Mouse (Mus musculus) midbrain, embryonic 14.5 days (tissue): Measurements from ENCODE around the gene Lrch1. TPM values are rescaled to one million over a fixed set of nuclear protein-coding genes. Genes with fewer than 3 reads are reported as not detected.

Experiments
- ATAC-seq: fragments of 200-750 bp; cut with Nextera tagmentation; 2 replicates; pipeline ENCODE4 v1.8.0; 2017; ENCODE audit warnings: moderate number of reproducible peaks, moderate library complexity; ENCODE audit not compliant: low FRiP score, low TSS enrichment
- DNase-seq: peaks from one replicate; pipeline ENCODE4 v3.0.0-alpha.2; 2015
- H3K27ac ChIP-seq: fragments of 300-500 bp; sonication (generic); replicated peaks from 2 replicates; pipeline ENCODE4 v1.5.1; 2014; ENCODE audit warnings: mild to moderate bottlenecking, low read depth, low read length, moderate library complexity
- H3K27me3 ChIP-seq: fragments of 300-500 bp; sonication (generic); 2 replicates; pipeline ENCODE4 v1.6.1; 2014; ENCODE audit warnings: low read length, control low read depth, mixed read lengths; ENCODE audit not compliant: control insufficient read depth, insufficient read depth
- H3K36me3 ChIP-seq: fragments of 300-500 bp; sonication (generic); 2 replicates; pipeline ENCODE4 v1.6.1; 2014; ENCODE audit warnings: low read length, control low read depth; ENCODE audit not compliant: control insufficient read depth, insufficient read depth
- H3K4me1 ChIP-seq: fragments of 300-500 bp; sonication (generic); 2 replicates; pipeline ENCODE4 v1.6.1; 2014; ENCODE audit warnings: mild to moderate bottlenecking, antibody characterized with exemption, low read length, control low read depth; ENCODE audit not compliant: control insufficient read depth, insufficient read depth
- H3K4me2 ChIP-seq: fragments of 300-500 bp; sonication (generic); 2 replicates; pipeline ENCODE4 v1.6.1; 2014; ENCODE audit warnings: mild to moderate bottlenecking, low read length, moderate library complexity
- H3K4me3 ChIP-seq: fragments of 300-500 bp; sonication (generic); replicated peaks from 2 replicates; pipeline ENCODE4 v1.5.1; 2014; ENCODE audit warnings: low read depth, low read length
- H3K9ac ChIP-seq: fragments of 300-500 bp; sonication (generic); replicated peaks from 2 replicates; pipeline ENCODE4 v1.6.1; 2014; ENCODE audit warnings: mild to moderate bottlenecking, low read length, moderate library complexity
- H3K9me3 ChIP-seq: fragments of 300-500 bp; sonication (generic); 2 replicates; pipeline ENCODE4 v1.6.1; 2016; ENCODE audit warnings: low read length, control low read depth, mixed read lengths; ENCODE audit not compliant: control insufficient read depth
- WGBS: fragments of 180-500 bp; shearing (Covaris S2); extraction: QIAGEN DNeasy Blood & Tissue Kit; methylation state at CpG from one replicate; pipeline ENCODE4 v1.1.7; 2014; 5-methylcytosine and 5-hydroxymethylcytosine counted together
- polyA plus RNA-seq: library from polyadenylated mRNA; unstranded; fragments of >200 nt; fragmentation: Nextera tagmentation; extraction: Ambion mirVana; gene quantifications from 2 replicates; pipeline ENCODE4 v1.2.1, GENCODE M21; 2014

Gene Lrch1
- polyA plus RNA-seq, 1 experiment from 2014 or later, result 19.4 TPM

DNA sequence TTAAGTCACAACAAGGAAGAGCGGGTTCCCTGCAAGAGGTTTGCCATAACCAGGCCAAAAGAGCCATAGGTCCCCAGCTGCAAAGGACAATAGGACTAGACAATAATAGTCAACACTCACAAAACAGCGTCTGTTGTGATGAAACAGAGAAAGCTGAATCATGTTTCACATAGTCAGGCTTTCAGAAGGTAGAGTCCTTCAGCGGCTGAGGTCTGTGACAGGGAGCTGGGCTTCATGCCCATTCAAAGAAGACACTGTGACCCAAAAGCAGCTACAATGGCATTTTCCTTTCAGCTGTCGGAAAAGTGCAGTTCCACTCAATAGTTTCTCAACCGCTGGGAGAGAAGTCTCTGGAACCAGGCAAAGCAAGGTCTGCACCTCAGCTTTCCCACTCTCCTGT lies 48.7 kb downstream of the Lrch1 start:
- no peak overlapping the region for H3K4me3 ChIP-seq
- H3K9me3 ChIP-seq, result no peaks in the 10 kb centered on the region
- H3K27me3 ChIP-seq, result no peaks in the 10 kb centered on the region
- DNase-seq, result no peak
- H3K27ac ChIP-seq, result no peak overlapping the region
- 0 out of 2 replicates have a peak, but pooled peaks cover 6% of the 10 kb centered on the region for H3K4me1 ChIP-seq
- H3K36me3 ChIP-seq, result no peaks in the 10 kb centered on the region
- 82% methylated on average over 5 of the region's 5 CpGs for WGBS
- ATAC-seq, result no peak
- H3K9ac ChIP-seq, result no peak overlapping the region
- H3K4me2 ChIP-seq, result no peak overlapping the region

- Histone ChIP-seq H3K4me1 (0 out of 2 replicates have a peak, but pooled peaks cover 3% of the 10 kb centered on the region), H3K9me3 (no peaks in the 10 kb centered on the region), H3K36me3 (no peaks in the 10 kb centered on the region), H3K27ac (no peak overlapping the region), H3K27me3 (no peaks in the 10 kb centered on the region), H3K4me2 (no peak overlapping the region), H3K9ac (no peak overlapping the region), H3K4me3 (no peak overlapping the region)
- WGBS, result 66% methylated on average over 6 of the region's 6 CpGs
- ATAC-seq (no peak), DNase-seq (no peak)
These were observed 54.0 kb downstream of the Lrch1 start for GRCm38 (mm10) chr14:74893693-74894092.

GRCm38 (mm10) chr14:74893085-74893648 lies 54.5 kb downstream of the Lrch1 start:
- H3K27me3 ChIP-seq, result no peaks in the 10 kb centered on the region
- peak; percentile 17; the same call in 1 of the 2 replicates for ATAC-seq
- DNase-seq, result no peak
- no peaks in the 10 kb centered on the region for H3K36me3 ChIP-seq
- no peaks in the 10 kb centered on the region for H3K9me3 ChIP-seq
- no peak overlapping the region for H3K4me3 ChIP-seq
- H3K27ac ChIP-seq, result no peak overlapping the region
- 0 out of 2 replicates have a peak, but pooled peaks cover 3% of the 10 kb centered on the region for H3K4me1 ChIP-seq
- H3K9ac ChIP-seq, result no peak overlapping the region
- H3K4me2 ChIP-seq, result no peak overlapping the region
- 84% methylated on average over 3 of the region's 3 CpGs for WGBS

- DNase-seq, result no peak
These were observed 58.4 kb downstream of the Lrch1 start for GRCm38 (mm10) chr14:74889304-74889703.

GRCm38 (mm10) chr14:74888103-74888502 lies 59.6 kb downstream of the Lrch1 start:
- Histone ChIP-seq H3K4me1 (peaks cover 14% of the 10 kb centered on the region), H3K4me2 (no peak overlapping the region), H3K4me3 (no peak overlapping the region), H3K27me3 (no peaks in the 10 kb centered on the region), H3K9ac (no peak overlapping the region), H3K36me3 (no peaks in the 10 kb centered on the region), H3K27ac (no peak overlapping the region), H3K9me3 (no peaks in the 10 kb centered on the region)
- no peak for DNase-seq
- 97% methylated on average over 1 of the region's 1 CpGs for WGBS
- ATAC-seq, result no peak

More at GRCm38 (mm10) chr14:74889304-74889703, 58.4 kb downstream of the Lrch1 start:
- Histone ChIP-seq H3K9ac (no peak overlapping the region), H3K9me3 (no peaks in the 10 kb centered on the region), H3K36me3 (no peaks in the 10 kb centered on the region), H3K4me3 (no peak overlapping the region), H3K27ac (no peak overlapping the region), H3K4me1 (peaks cover 11% of the 10 kb centered on the region), H3K4me2 (no peak overlapping the region), H3K27me3 (no peaks in the 10 kb centered on the region)
- 85% methylated on average over 2 of the region's 2 CpGs for WGBS
- ATAC-seq, result no peak

GRCm38 (mm10) chr14:74886453-74886852 lies 61.2 kb downstream of the Lrch1 start:
- Histone ChIP-seq H3K27me3 (no peaks in the 10 kb centered on the region), H3K4me2 (no peak overlapping the region), H3K9ac (no peak overlapping the region), H3K4me1 (peaks cover 15% of the 10 kb centered on the region), H3K27ac (no peak overlapping the region), H3K9me3 (no peaks in the 10 kb centered on the region), H3K4me3 (no peak overlapping the region), H3K36me3 (no peaks in the 10 kb centered on the region)
- 63% methylated on average over 5 of the region's 5 CpGs for WGBS
- no peak for ATAC-seq
- DNase-seq, result no peak

DNA sequence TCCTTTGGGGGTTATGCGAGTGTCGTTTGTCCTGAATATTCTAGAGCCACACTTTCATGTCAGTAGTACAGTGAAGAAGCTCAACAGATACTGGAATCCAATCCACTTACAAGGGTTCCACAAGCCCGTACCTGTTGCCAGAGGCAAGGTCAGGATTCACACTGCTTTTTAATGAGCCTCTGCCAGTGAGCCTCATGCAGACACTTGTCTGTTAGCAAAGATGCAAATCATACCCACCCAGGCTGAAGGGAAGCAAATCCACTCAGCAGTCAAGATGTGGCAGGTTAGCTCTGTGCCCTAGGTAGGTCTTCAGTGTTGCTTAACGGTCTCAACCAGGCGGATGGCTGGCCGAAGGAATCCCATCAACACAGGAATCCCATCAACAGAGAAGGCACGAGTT lies 62.8 kb downstream of the Lrch1 start:
- H3K27ac ChIP-seq, result no peak overlapping the region
- no peak overlapping the region for H3K4me2 ChIP-seq
- peak; percentile 51 for DNase-seq
- H3K9me3 ChIP-seq, result no peaks in the 10 kb centered on the region
- no peak overlapping the region for H3K4me3 ChIP-seq
- no peak overlapping the region for H3K9ac ChIP-seq
- no peak for ATAC-seq
- H3K27me3 ChIP-seq, result no peaks in the 10 kb centered on the region
- no peaks in the 10 kb centered on the region for H3K36me3 ChIP-seq
- peaks cover 15% of the 10 kb centered on the region for H3K4me1 ChIP-seq
- WGBS, result 60% methylated on average over 7 of the region's 7 CpGs

DNA sequence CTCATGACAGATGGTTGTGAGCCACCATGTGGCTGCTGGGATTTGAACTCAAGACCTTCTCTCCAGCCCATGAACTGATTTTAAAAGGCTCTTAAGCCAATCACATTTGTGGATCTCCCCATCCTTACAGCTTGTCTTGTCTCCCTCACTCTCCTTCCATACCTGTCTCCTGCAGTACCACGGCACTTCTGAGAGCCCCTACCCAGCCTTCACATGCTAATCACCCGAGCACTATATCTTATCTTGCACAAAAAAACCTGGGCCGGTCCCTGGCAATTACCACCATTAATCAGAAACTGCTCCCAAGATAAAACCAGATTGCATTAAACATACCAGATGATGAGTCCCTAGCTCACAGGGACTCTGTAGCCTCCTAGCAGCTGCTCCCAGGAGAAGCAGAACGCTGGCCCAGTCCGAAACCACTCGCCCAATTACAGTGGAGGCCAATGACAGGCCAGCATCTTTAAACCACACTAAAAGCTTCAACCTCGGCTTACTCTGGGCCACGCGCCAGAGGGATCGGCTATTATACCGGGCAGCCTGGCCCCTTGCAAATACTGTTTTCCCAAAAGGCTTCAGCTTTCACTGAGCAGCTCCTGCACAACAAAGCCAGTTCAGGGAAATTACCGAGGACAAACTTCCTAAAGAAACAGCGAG lies 63.5 kb downstream of the Lrch1 start:
- DNase-seq (peak; percentile 82), ATAC-seq (peak; percentile 85)
- 11% methylated on average over 13 of the region's 13 CpGs for WGBS
- Histone ChIP-seq H3K27ac (peak overlapping the region; percentile 27), H3K4me1 (peaks cover 15% of the 10 kb centered on the region), H3K27me3 (no peaks in the 10 kb centered on the region), H3K36me3 (no peaks in the 10 kb centered on the region), H3K4me3 (no peak overlapping the region), H3K9me3 (no peaks in the 10 kb centered on the region), H3K9ac (no peak overlapping the region), H3K4me2 (peak overlapping the region; percentile 4; the same call in 1 of the 2 replicates)

GRCm38 (mm10) chr14:74883204-74883603 lies 64.5 kb downstream of the Lrch1 start:
- Histone ChIP-seq H3K9me3 (no peaks in the 10 kb centered on the region), H3K9ac (no peak overlapping the region), H3K27ac (no peak overlapping the region), H3K4me2 (no peak overlapping the region), H3K27me3 (no peaks in the 10 kb centered on the region), H3K36me3 (no peaks in the 10 kb centered on the region), H3K4me1 (peaks cover 15% of the 10 kb centered on the region), H3K4me3 (no peak overlapping the region)
- WGBS, result 83% methylated on average over 11 of the region's 11 CpGs
- DNase-seq, result no peak
- no peak for ATAC-seq
